7 mouse cellular contexts compared by ENCODE assay signal in the genomic region with DNA sequence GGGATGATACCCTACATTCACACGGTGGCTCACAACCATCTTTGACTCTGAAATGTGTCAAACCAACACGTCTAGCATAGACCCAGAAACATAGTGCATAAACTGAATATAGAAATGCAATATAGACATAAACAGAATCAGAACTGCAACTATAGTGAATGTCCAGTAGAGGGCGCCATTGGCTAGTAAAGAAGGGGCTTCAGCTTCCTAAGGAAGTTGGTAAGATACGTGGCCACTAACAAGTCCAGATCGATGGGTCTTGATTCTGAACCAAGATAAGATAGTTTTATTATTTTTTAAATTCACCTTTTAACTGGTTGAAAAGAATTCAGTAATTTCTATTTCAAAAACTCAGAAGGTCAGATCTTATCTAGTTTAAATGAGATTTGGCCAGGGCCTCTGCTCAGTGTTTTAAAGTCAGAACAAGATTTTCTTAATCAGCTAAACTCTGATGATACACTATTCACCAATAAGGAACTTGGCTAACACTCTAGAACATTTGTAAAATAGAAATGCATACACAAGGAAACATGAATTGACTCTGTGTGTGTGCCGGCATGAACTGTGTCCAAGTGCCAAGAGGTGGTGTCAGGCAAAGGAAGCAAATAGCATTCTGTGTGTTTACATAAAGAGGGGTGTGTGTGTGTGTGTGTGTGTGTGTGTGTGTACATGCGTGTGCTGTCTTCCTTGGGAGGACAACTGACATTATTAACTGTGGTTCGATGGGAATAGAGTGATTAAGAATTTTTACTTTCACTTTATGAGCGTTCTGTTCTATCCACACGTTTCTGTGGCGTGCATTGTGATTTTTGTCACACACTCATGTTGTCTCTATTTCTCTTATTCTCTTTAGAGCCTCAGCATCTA. TPM values are rescaled to one million over a fixed set of nuclear protein-coding genes. Genes with fewer than 3 reads are reported as not detected.
A peak's percentile ranks its signal among the peaks of the same experiment; 100 is the strongest.
DNase-seq lines count a peak whose midpoint lies in the region; ATAC-seq and TF ChIP-seq lines count a peak whose summit lies in the region.

No protein-coding gene starts in this region.

- ATAC-seq in hindbrain, embryonic 13.5 days (ENCODE audit: low FRiP score): peak; percentile 69; the same call in 1 of the 2 replicates
- ATAC-seq in liver, embryonic 15.5 days (ENCODE audit: insufficient read depth): no peak

- no peak overlapping the region for H3K9ac ChIP-seq in hindbrain, embryonic 13.5 days
- H3K9ac ChIP-seq in liver, embryonic 15.5 days: no peak overlapping the region

- H3K27me3 ChIP-seq in thymus, adult 2 months (ENCODE audit: control insufficient read depth, insufficient read depth, low read length): no peaks in the 10 kb centered on the region
- H3K27me3 ChIP-seq in hindbrain, embryonic 13.5 days: no peaks in the 10 kb centered on the region
- H3K27me3 ChIP-seq in liver, embryonic 15.5 days: no peaks in the 10 kb centered on the region

- no peaks in the 10 kb centered on the region for H3K4me1 ChIP-seq in thymus, adult 2 months (replicated peaks; ENCODE audit: control insufficient read depth, insufficient read depth, low read length)
- 0 out of 2 replicates have a peak, but pooled peaks cover 3% of the 10 kb centered on the region for H3K4me1 ChIP-seq in hindbrain, embryonic 13.5 days (replicated peaks)
- no peaks in the 10 kb centered on the region for H3K4me1 ChIP-seq in liver, embryonic 15.5 days (replicated peaks)

- TF ChIP-seq CTCF in thymus, adult 2 months (IDR thresholded peaks at IDR 0.05; ENCODE audit: borderline replicate concordance, control insufficient read depth, extremely low read depth, insufficient read depth, low read length, poor library complexity): no peak

- peak; percentile 60 for DNase-seq in thymus, adult 2 months
- DNase-seq in thymus, postnatal 36 days: no peak
- DNase-seq in adrenal gland, adult 2 months: peak; percentile 31
- peak; percentile 48 for DNase-seq in embryo, embryonic 11.5 days (ENCODE audit: low read depth, low spot score)
- peak; percentile 43 for DNase-seq in neural tube, embryonic 10.5 days (ENCODE audit: extremely low spot score, low spot score)

- H3K36me3 ChIP-seq in thymus, adult 2 months (ENCODE audit: control insufficient read depth, insufficient read depth, low read length): no peaks in the 10 kb centered on the region
- H3K36me3 ChIP-seq in hindbrain, embryonic 13.5 days: no peaks in the 10 kb centered on the region
- no peaks in the 10 kb centered on the region for H3K36me3 ChIP-seq in liver, embryonic 15.5 days (replicated peaks)

- H3K4me3 ChIP-seq in thymus, adult 2 months (ENCODE audit: control insufficient read depth, insufficient read depth, low read length): no peak overlapping the region
- H3K4me3 ChIP-seq in hindbrain, embryonic 13.5 days: no peak overlapping the region
- peak overlapping the region; percentile 16 for H3K4me3 ChIP-seq in liver, embryonic 15.5 days (replicated peaks)

- H3K4me2 ChIP-seq in hindbrain, embryonic 13.5 days: no peak overlapping the region
- peak overlapping the region; percentile 44 for H3K4me2 ChIP-seq in liver, embryonic 15.5 days

- no peak for TF ChIP-seq POLR2A in thymus, adult 2 months (IDR thresholded peaks at IDR 0.05; ENCODE audit: control insufficient read depth, extremely low read depth, insufficient read depth, low read length, poor library complexity)

- WGBS in thymus, adult 2 months: 15% methylated on average over 11 of the region's 11 CpGs
- 51% methylated on average over 11 of the region's 11 CpGs for WGBS in hindbrain, embryonic 13.5 days
- 24% methylated on average over 11 of the region's 11 CpGs for WGBS in liver, embryonic 15.5 days (ENCODE audit: insufficient replicate concordance)

- H3K9me3 ChIP-seq in hindbrain, embryonic 13.5 days: no peaks in the 10 kb centered on the region
- H3K9me3 ChIP-seq in liver, embryonic 15.5 days (replicated peaks): no peaks in the 10 kb centered on the region

- H3K27ac ChIP-seq in thymus, adult 2 months (ENCODE audit: control insufficient read depth, insufficient read depth, low read length): no peak overlapping the region
- no peak overlapping the region for H3K27ac ChIP-seq in hindbrain, embryonic 13.5 days
- no peak overlapping the region for H3K27ac ChIP-seq in liver, embryonic 15.5 days (replicated peaks)

RNA-seq across cellular contexts. Expression of gene Fbxl5, which starts 19.9 kb away (rescaled TPM):
- polyA plus RNA-seq in thymus, adult 2 months (2012; rRNA removed): 23.4 and 26.7 TPM in 2 replicates
- total RNA-seq in adrenal gland, adult 2 months (2021): 10 to 100 TPM; 59.4 to 70.5 TPM
- 12.6 and 17.6 TPM in 2 replicates for polyA plus RNA-seq in adrenal gland, adult 2 months (2012; rRNA removed)
- 69.7 and 70.5 TPM in 2 replicates for polyA plus RNA-seq in hindbrain, embryonic 13.5 days (2015; fragmentation: Nextera tagmentation; extraction: Ambion mirVana)
- polyA plus RNA-seq in liver, embryonic 15.5 days (2015; fragmentation: Nextera tagmentation; extraction: Ambion mirVana): 18.7 and 20.0 TPM in 2 replicates

RNA-seq across cellular contexts. Expression of gene Bst1, which starts 22.7 kb away (rescaled TPM):
- 2.5 and 2.6 TPM in 2 replicates for polyA plus RNA-seq in thymus, adult 2 months (2012; rRNA removed)
- total RNA-seq in adrenal gland, adult 2 months (2021): 1 to 10 TPM; 2.1 to 3.1 TPM
- 0.38 and 0.54 TPM in 2 replicates for polyA plus RNA-seq in adrenal gland, adult 2 months (2012; rRNA removed)
- polyA plus RNA-seq in hindbrain, embryonic 13.5 days (2015; fragmentation: Nextera tagmentation; extraction: Ambion mirVana): not detected in 2 replicates
- 1.5 and 1.8 TPM in 2 replicates for polyA plus RNA-seq in liver, embryonic 15.5 days (2015; fragmentation: Nextera tagmentation; extraction: Ambion mirVana)

RNA-seq across cellular contexts. Expression of gene Cd38, which starts 27.0 kb away (rescaled TPM):
- polyA plus RNA-seq in thymus, adult 2 months (2012; rRNA removed): 6.6 and 7.4 TPM in 2 replicates
- total RNA-seq in adrenal gland, adult 2 months (2021): 10 to 100 TPM; 11.5 to 15.1 TPM
- polyA plus RNA-seq in adrenal gland, adult 2 months (2012; rRNA removed): 5.3 and 5.9 TPM in 2 replicates
- 4.1 and 4.6 TPM in 2 replicates for polyA plus RNA-seq in hindbrain, embryonic 13.5 days (2015; fragmentation: Nextera tagmentation; extraction: Ambion mirVana)
- 13.2 and 14.7 TPM in 2 replicates for polyA plus RNA-seq in liver, embryonic 15.5 days (2015; fragmentation: Nextera tagmentation; extraction: Ambion mirVana)

Comparison
In these comparisons a context has a peak if more than half of its experiments do, and no peak if none do; other contexts are left out.
1. DNase-seq: peak in thymus, adult 2 months (single experiment), adrenal gland, adult 2 months (single experiment), embryo, embryonic 11.5 days (single experiment) and neural tube, embryonic 10.5 days (single experiment); none in thymus, postnatal 36 days (0 of 2).